Mouse (Mus musculus): ENCODE data around the gene Pnmt.

DNA sequence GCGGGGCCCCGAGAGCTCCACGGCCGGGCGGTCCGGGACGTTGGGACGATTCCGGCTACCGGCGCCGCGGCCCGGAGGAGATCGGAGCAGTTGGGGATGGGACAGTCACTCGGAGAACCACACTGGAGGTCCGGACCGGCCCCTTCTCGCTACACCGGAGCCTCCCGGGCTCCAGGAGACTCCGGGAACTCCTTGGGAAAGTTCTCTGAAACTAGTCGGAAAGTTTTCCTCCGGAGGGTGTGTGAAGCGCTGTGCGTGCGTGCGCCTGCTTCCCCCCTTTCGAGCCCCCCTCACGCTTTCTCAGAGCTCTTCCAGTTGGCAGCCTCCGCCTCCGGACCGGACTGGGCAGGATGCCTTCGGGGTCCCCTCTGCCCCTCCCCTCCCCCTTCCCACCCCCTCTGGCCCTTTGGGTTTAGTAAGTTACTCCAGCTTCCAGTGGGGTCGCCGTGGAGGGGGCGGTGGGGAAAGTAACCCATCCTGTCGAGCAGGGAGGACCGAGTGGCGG, 26.6 kb downstream of the Pnmt start:
- no peak for TF ChIP-seq POLR2A (IDR thresholded peaks at IDR 0.05; ENCODE audit: borderline replicate concordance, low read depth, low read length)
- TF ChIP-seq CTCF (IDR thresholded peaks at IDR 0.05; ENCODE audit: low read depth, low read length), result no peak

Data from bone marrow macrophage, adult 2 months (primary cell).